Mouse (Mus musculus): ENCODE measurements around the gene Limd1.
"Not testable (repeated sequence)": the region's sequence is repeated elsewhere in the genome, so short reads cannot be mapped to it uniquely, and the experiment has no call there.

Limd1 gene

GRCm38 (mm10) chr9:123478586-123479195 is at the start of gene Limd1:
Gene Limd1, plus strand, starts transcription at chr9:123478706.
- DNase-seq (ENCODE audit: low read depth, low spot score), result no peak

DNA sequence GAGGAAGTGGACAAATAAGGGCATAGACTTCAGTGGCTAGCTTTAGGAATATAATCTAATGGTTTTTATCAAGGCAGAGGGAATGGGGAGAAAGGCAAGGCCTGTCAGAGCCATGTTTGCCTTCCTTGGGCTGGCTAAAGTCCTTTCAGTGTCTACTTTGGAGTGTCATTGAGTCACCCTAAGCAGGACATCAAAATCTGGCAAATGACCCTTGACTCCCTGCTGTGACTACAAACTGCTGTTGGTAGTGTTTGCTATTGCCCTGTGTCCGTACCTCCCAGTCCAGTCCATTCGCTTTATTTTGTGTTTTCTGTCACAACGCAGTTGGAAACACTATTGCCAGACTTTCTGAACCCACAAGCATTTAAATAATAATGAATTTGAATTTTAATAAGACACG is 48.6 kb upstream of the Limd1 start:
- no peak for DNase-seq (ENCODE audit: low read depth, low spot score)

DNA sequence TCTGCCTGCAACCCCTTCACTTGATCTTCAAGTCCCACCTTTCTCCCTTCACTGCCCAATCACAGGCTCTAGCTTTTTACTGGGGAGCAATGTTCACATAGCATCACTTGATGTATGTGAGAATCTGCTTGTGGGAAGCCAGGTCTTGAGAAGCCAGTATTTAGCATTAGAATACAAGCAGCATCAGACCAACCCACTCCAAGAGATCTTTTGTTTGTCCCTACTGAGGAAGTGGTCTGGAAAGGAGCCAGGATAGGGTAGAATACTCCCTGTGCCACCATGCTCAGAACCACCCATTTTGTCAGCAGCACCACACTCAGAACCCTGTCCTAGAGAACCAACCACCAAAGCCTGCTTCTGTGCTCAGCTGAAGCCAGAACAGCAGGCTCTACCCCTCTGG is 47.5 kb upstream of the Limd1 start:
- no peak for DNase-seq (ENCODE audit: low read depth, low spot score)

GRCm38 (mm10) chr9:123438223-123438622 is 40.3 kb upstream of the Limd1 start:
- no peak for DNase-seq (ENCODE audit: low read depth, low spot score)

- no peak for DNase-seq (ENCODE audit: low read depth, low spot score)
These were observed 38.1 kb upstream of the Limd1 start for GRCm38 (mm10) chr9:123440230-123441058.

- not testable (repeated sequence) for DNase-seq (ENCODE audit: low read depth, low spot score)
These were observed 31.4 kb upstream of the Limd1 start for GRCm38 (mm10) chr9:123447101-123447500.

DNA sequence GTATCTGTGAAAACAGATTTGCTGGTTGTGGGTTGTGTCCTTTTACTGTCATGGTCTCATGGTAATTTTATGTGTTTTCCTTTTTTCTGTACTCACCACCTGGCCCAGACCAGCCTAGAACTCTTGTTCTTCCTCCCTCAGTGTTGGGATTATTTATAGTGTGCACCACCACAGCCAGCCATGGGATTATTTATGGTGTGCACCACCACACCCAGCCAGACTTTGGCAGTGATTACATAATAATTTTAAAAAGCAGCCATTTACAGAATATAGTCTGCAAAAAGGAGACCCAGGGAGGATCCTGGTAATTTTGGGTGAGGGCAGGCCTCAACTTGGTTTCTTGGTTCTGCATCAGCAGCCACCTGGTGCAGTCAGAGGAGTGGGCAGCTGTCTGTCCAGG is 29.9 kb upstream of the Limd1 start:
- DNase-seq (ENCODE audit: low read depth, low spot score), result no peak

GRCm38 (mm10) chr9:123450174-123450573 is 28.3 kb upstream of the Limd1 start:
- no peak for DNase-seq (ENCODE audit: low read depth, low spot score)

DNA sequence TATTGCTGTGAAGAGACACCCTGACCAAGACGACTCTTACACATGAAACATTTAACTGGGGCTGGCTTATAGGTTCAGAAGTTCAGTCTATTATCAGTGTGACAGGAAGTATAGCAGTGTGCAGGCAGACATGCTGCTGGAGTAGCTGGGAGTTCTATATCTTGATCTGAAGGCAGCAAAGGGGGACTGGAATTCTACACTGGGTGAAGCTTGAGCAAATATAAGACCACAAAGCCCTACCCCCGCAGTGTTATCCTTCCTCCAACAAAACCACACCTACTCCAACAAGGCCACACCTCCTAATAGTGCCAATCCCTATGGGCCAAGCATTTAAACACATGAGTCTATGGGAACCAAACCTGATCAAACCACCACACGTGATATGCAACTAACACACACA is 26.7 kb upstream of the Limd1 start:
- DNase-seq (ENCODE audit: low read depth, low spot score), result no peak

DNA sequence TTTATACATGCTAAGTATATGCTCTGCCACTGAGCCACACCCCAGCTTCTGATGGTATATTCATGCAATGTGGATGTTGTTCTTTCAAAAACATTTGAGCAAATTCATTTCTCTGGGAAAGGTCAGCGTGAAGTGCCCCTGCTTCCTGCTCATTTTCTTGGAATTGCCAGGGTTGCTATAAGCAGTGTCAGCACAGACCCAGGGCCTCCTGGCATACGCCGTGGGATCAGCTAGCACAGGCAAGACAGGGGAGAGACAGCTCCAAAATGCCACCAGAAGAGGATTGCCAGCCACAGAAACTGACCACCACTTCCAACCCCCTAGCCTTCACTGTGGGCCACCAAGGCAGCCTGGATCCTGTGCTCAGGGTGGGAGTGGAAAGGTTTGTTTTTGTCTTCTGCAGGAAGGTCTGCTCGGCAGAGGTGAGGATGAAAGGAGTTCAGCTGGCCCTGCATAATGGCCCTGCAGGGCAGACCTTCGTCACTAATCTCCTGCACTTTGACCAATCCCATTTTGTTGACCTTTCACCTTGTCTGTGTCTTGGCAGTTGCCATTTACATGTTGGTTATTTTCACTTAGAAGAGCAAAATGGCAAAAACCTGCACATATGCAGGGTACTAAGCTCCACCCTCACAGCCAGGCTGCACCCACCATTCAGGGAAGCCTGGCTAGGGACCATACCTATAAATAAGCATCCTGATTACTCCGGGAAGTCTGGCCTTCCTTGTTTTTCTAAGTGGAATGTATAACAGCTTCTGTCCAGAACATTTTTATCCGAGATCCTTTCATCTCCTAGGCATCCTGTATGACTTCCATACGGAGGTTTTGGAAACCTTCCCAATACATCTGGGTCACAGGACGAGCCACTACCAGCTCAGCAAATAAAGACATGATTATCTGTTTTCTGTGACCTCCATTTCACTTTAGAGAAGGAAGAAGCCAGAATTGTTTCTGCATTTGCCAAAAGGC is 21.6 kb upstream of the Limd1 start:
- no peak for DNase-seq (ENCODE audit: low read depth, low spot score)

DNA sequence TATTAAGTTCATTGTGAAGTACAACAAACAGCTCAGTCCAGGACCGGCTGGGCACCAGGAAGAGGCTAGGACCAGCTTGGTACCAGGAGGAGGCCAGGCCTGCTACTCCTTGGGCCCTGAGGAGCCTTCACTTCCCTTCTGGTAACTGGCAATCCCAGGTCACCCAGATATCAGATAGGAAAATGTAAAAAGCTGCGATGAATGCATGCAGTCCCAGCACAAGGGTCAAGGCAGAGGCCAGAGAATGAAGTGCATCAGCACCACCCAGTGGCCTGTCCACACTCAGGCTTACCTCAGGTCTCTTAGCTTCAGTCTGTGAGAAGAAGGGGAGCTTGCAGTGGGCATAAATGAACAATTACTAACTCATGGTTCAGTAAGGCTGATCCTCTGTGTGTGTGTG is 20.9 kb upstream of the Limd1 start:
- DNase-seq (ENCODE audit: low read depth, low spot score), result no peak

GRCm38 (mm10) chr9:123467141-123467620 is 11.3 kb upstream of the Limd1 start:
- DNase-seq (ENCODE audit: low read depth, low spot score), result no peak

DNA sequence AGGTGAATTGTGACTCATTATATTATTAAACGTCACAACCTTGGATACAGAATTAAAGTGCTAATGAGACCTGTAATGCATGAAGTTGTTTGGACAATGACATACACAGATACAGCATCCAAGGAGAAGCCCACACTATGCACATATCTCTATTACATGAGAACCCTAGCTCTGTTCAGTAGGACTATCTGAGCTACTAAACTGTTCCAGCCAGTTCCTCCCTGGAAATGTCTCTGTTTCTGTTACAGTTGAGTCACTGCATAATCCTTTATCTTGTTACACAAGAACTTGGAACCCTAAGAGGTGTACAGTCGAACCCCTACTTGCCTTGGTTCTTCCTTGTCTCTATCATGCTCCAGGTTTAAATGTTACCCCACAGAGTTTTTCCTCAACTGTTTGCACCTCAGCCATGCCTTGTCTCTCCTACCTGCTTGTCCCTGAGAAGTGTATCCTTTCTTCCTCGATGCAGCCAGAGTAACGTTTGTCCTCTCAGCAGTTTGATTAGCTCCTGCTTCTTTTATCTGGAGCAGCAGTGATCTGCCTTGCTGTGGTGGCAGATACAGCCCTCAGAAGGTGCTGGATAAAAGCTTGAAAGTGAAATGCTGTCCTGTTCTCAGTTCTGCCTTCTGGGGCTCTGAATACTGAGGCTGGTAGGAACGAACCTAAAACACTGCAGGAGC is 10.0 kb upstream of the Limd1 start:
- DNase-seq (ENCODE audit: low read depth, low spot score), result no peak

- no peak for DNase-seq (ENCODE audit: low read depth, low spot score)
These were observed 9.4 kb upstream of the Limd1 start for GRCm38 (mm10) chr9:123469087-123469486.

DNA sequence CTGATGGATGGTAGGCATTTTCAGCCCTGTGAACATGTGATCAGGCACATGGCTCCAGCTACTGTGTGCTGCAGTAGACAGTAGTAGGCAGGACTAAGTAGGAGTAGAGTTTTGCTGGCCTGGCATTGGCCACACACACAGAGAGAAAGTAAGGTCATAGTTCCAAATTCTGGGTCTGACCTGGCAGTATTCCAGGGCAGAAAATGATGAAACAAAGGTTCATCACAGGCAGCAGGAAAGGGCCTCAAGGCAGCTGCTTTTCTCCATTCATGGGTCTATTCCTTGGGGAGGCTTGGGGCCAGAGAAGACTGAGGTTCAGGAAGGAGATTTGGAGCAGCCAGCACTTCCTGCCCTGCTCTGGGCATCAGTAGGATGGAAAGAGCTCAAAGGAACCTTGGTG is 5.1 kb upstream of the Limd1 start:
- DNase-seq (ENCODE audit: low read depth, low spot score), result no peak

DNA sequence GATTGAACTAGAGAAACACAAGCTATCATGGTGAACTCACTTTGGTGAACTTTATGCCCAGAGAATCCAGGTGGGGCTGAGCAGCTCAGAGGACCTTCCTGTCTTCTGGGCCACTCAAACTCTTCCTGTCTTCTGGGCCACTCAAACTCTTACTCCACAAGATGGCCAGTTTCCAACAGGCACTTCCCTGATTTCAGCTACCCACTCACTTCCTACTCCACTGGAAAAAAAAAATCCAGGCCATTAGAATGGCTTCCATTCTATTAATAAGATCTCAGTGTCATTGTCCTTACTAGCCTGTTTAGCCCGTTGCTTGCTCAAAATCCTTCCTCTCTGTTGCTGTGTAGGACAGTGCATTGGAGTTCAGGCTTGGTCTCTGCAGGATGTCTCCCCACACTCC is 2.9 kb upstream of the Limd1 start:
- no peak for DNase-seq (ENCODE audit: low read depth, low spot score)

DNA sequence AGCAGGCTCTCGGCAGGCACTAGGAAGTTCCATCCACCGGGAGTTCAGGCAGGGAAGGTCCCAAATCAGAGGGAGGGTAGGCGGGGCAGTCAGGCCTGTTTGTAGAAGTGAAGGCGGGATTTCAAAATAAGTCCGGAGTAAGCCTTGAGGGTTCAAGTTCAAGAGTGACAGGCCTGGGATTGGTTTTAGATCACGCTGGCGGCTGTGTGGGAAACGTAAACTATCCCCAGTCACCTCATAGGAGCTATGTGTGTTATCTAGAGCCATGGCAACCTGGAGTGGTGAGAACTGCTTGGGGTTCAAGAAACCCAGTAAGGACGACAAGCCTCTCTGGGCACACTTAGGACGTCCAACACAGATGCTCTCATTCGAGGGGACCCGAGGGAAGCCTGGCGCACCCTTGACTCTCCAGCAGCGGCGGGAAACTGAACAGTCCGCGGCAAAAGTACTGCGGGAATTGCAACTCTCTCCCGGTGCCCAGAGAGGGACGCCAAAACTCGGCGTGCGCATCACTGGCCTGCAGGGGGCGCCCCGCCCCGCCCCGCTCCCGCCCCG is 398 bp upstream of the Limd1 start:
- no peak for DNase-seq (ENCODE audit: low read depth, low spot score)

- DNase-seq (ENCODE audit: low read depth, low spot score), result no peak
These were observed 727 bp downstream of the Limd1 start for GRCm38 (mm10) chr9:123479196-123479669.

GRCm38 (mm10) chr9:123479876-123480252 is 1.4 kb downstream of the Limd1 start:
- DNase-seq (ENCODE audit: low read depth, low spot score), result no peak

GRCm38 (mm10) chr9:123480253-123480921 is 1.9 kb downstream of the Limd1 start:
- no peak for DNase-seq (ENCODE audit: low read depth, low spot score)
